Mouse (Mus musculus) T-helper 2 cell (primary cell): ENCODE measurements around the gene Atxn2.

Source experiments
- in situ Hi-C: fragments of 300-600 bp; cut with MboI, MseI; formaldehyde crosslinking; loops from one replicate; pipeline ENCODE4 v1.15.1; 2025; ENCODE audit warnings: high pct_unique_total_duplicates

The Atxn2 gene

GRCm38 (mm10) chr5:121856740-121857139, 145.6 kb downstream of the Atxn2 start:
- in situ Hi-C loops = no loop called here

- in situ Hi-C loops = no loop called here
Observed at GRCm38 (mm10) chr5:121858427-121858826, 147.3 kb downstream of the Atxn2 start.

GRCm38 (mm10) chr5:121861964-121862363, 150.8 kb downstream of the Atxn2 start:
- in situ Hi-C loops = no loop called here

GRCm38 (mm10) chr5:121864330-121864729, 153.2 kb downstream of the Atxn2 start:
- in situ Hi-C loops = no loop called here
